Mouse (Mus musculus) myocyte (in vitro differentiated cells): ENCODE results near the gene Ndufa6.

ENCODE experiments used
- CEBPB ChIP-seq: IDR thresholded peaks from 2 replicates; pipeline ENCODE4 v1.6.1; 2011; ENCODE audit warnings: mild to moderate bottlenecking, moderate library complexity; ENCODE audit not compliant: poor library complexity, insufficient read depth, severe bottlenecking
- E2F4 ChIP-seq: IDR thresholded peaks from one replicate; pipeline ENCODE4 v1.6.1; 2011; ENCODE audit warnings: mild to moderate bottlenecking, control low read depth, moderate library complexity; ENCODE audit not compliant: insufficient read depth
- POLR2A ChIP-seq: IDR thresholded peaks from one replicate; pipeline ENCODE4 v1.6.1; 2011; ENCODE audit warnings: low read depth, mild to moderate bottlenecking, control low read depth, moderate library complexity; ENCODE audit not compliant: insufficient read length
- USF1 ChIP-seq: IDR thresholded peaks from one replicate; pipeline ENCODE4 v1.6.1; 2011; ENCODE audit warnings: low read depth, mild to moderate bottlenecking, control low read depth, moderate library complexity

- TF ChIP-seq CEBPB (no peak), USF1 (no peak), E2F4 (no peak), POLR2A (no peak)
Measured at GRCm38 (mm10) chr15:82325382-82325781, 28.7 kb downstream of the Ndufa6 start.
